Mouse (Mus musculus) neural tube, embryonic 11.5 days (tissue): ENCODE data around the gene Mdm2. TPM values are rescaled to one million over a fixed set of nuclear protein-coding genes. Genes with fewer than 3 reads are reported as not detected.

Source experiments
- ATAC-seq: fragments of 200-750 bp; cut with Nextera tagmentation; 2 replicates; pipeline ENCODE4 v1.8.0; 2017; ENCODE audit warnings: moderate number of reproducible peaks, mild to moderate bottlenecking, moderate TSS enrichment, moderate library complexity; ENCODE audit not compliant: insufficient read depth, low FRiP score, low TSS enrichment
- DNase-seq: peaks from one replicate; pipeline ENCODE4 v3.0.0-alpha.2; 2015; ENCODE audit warnings: low spot score
- H3K27ac ChIP-seq: fragments of 300-500 bp; sonication (generic); 2 replicates; pipeline ENCODE4 v1.5.1; 2014; ENCODE audit warnings: low read depth, mild to moderate bottlenecking, low read length
- H3K27me3 ChIP-seq: fragments of 300-500 bp; sonication (generic); 2 replicates; pipeline ENCODE4 v1.6.1; 2014; ENCODE audit warnings: mild to moderate bottlenecking, low read length, mixed read lengths; ENCODE audit not compliant: control insufficient read depth, insufficient read depth
- H3K36me3 ChIP-seq: fragments of 300-500 bp; sonication (generic); 2 replicates; pipeline ENCODE4 v1.6.1; 2014; ENCODE audit warnings: mild to moderate bottlenecking, low read length, moderate library complexity, mixed read lengths; ENCODE audit not compliant: control insufficient read depth, insufficient read depth
- H3K4me1 ChIP-seq: fragments of 300-500 bp; sonication (generic); 2 replicates; pipeline ENCODE4 v1.6.1; 2014; ENCODE audit warnings: low read length, mixed read lengths; ENCODE audit not compliant: control insufficient read depth, insufficient read depth
- H3K4me2 ChIP-seq: fragments of 300-500 bp; sonication (generic); 2 replicates; pipeline ENCODE4 v1.6.1; 2014; ENCODE audit warnings: low read depth, mild to moderate bottlenecking, moderate library complexity
- H3K4me3 ChIP-seq: fragments of 300-500 bp; sonication (generic); 2 replicates; pipeline ENCODE4 v1.5.1; 2014; ENCODE audit warnings: low read depth, low read length
- H3K9ac ChIP-seq: fragments of 300-500 bp; sonication (generic); 2 replicates; pipeline ENCODE4 v1.6.1; 2014; ENCODE audit warnings: mild to moderate bottlenecking, low read length
- H3K9me3 ChIP-seq: fragments of 300-500 bp; sonication (generic); 2 replicates; pipeline ENCODE4 v1.6.1; 2016; ENCODE audit warnings: low read length; ENCODE audit not compliant: control insufficient read depth
- WGBS: fragments of 180-500 bp; shearing (Covaris S2); extraction: QIAGEN DNeasy Blood & Tissue Kit; methylation state at CpG from one replicate; pipeline ENCODE4 v1.1.7; 2014; 5-methylcytosine and 5-hydroxymethylcytosine counted together
- polyA plus RNA-seq: library from polyadenylated mRNA; unstranded; fragments of >200 nt; fragmentation: Nextera tagmentation; extraction: Ambion mirVana; gene quantifications from 2 replicates; pipeline ENCODE4 v1.2.1, GENCODE M21; 2014

Mdm2 gene
- polyA plus RNA-seq, 1 experiment from 2014 or later: 63.2 TPM

GRCm38 (mm10) chr10:117700450-117700849 is 10.1 kb downstream of the Mdm2 start:
- no peak for DNase-seq

GRCm38 (mm10) chr10:117699914-117700313 is 10.6 kb downstream of the Mdm2 start:
- Histone ChIP-seq H3K9ac (no peak overlapping the region), H3K4me1 (no peaks in the 10 kb centered on the region), H3K36me3 (peaks cover 27% of the 10 kb centered on the region), H3K4me2 (no peak overlapping the region), H3K4me3 (no peak overlapping the region), H3K9me3 (no peaks in the 10 kb centered on the region), H3K27ac (no peak overlapping the region), H3K27me3 (no peaks in the 10 kb centered on the region)
- ATAC-seq (no peak), DNase-seq (no peak)
- WGBS: 97% methylated on average over 4 of the region's 4 CpGs

More at GRCm38 (mm10) chr10:117700450-117700849, 10.1 kb downstream of the Mdm2 start:
- no peak for ATAC-seq
- Histone ChIP-seq H3K4me2 (no peak overlapping the region), H3K27me3 (no peaks in the 10 kb centered on the region), H3K27ac (no peak overlapping the region), H3K4me3 (no peak overlapping the region), H3K4me1 (no peaks in the 10 kb centered on the region), H3K36me3 (peaks cover 29% of the 10 kb centered on the region), H3K9ac (no peak overlapping the region), H3K9me3 (no peaks in the 10 kb centered on the region)
- WGBS: 96% methylated on average over 1 of the region's 1 CpGs

- Histone ChIP-seq H3K36me3 (peaks cover 27% of the 10 kb centered on the region), H3K4me1 (no peaks in the 10 kb centered on the region), H3K9ac (no peak overlapping the region), H3K4me2 (no peak overlapping the region), H3K27ac (no peak overlapping the region), H3K27me3 (no peaks in the 10 kb centered on the region), H3K9me3 (no peaks in the 10 kb centered on the region), H3K4me3 (no peak overlapping the region)
- WGBS: 96% methylated on average over 10 of the region's 10 CpGs
- ATAC-seq (no peak), DNase-seq (no peak)
These were observed 12.0 kb downstream of the Mdm2 start for GRCm38 (mm10) chr10:117698313-117699138.

- DNase-seq (no peak), ATAC-seq (no peak)
- 91% methylated on average over 3 of the region's 3 CpGs for WGBS
- H3K4me2 ChIP-seq: no peak overlapping the region
- no peaks in the 10 kb centered on the region for H3K9me3 ChIP-seq
- H3K27me3 ChIP-seq: no peaks in the 10 kb centered on the region
- H3K36me3 ChIP-seq: peaks cover 28% of the 10 kb centered on the region
- H3K9ac ChIP-seq: no peak overlapping the region
- no peak overlapping the region for H3K4me3 ChIP-seq
- no peak overlapping the region for H3K27ac ChIP-seq
- no peaks in the 10 kb centered on the region for H3K4me1 ChIP-seq
These were observed 12.9 kb downstream of the Mdm2 start for GRCm38 (mm10) chr10:117697561-117698115.

- no peak for DNase-seq
- ATAC-seq: no peak
- Histone ChIP-seq H3K4me1 (no peaks in the 10 kb centered on the region), H3K36me3 (peaks cover 31% of the 10 kb centered on the region), H3K27ac (no peak overlapping the region), H3K4me2 (no peak overlapping the region), H3K9me3 (no peaks in the 10 kb centered on the region), H3K27me3 (no peaks in the 10 kb centered on the region), H3K4me3 (no peak overlapping the region), H3K9ac (no peak overlapping the region)
- WGBS: 89% methylated on average over 6 of the region's 6 CpGs
These were observed 13.6 kb downstream of the Mdm2 start for GRCm38 (mm10) chr10:117696827-117697560.

GRCm38 (mm10) chr10:117696021-117696826 is 14.3 kb downstream of the Mdm2 start:
- Histone ChIP-seq H3K9ac (no peak overlapping the region), H3K27me3 (no peaks in the 10 kb centered on the region), H3K36me3 (peaks cover 28% of the 10 kb centered on the region), H3K4me3 (no peak overlapping the region), H3K9me3 (no peaks in the 10 kb centered on the region), H3K4me1 (no peaks in the 10 kb centered on the region), H3K27ac (no peak overlapping the region), H3K4me2 (no peak overlapping the region)
- DNase-seq: no peak
- WGBS: 93% methylated on average over 8 of the region's 8 CpGs
- no peak for ATAC-seq

- no peaks in the 10 kb centered on the region for H3K27me3 ChIP-seq
- H3K4me3 ChIP-seq: no peak overlapping the region
- no peak overlapping the region for H3K9ac ChIP-seq
- H3K27ac ChIP-seq: no peak overlapping the region
- DNase-seq (no peak), ATAC-seq (no peak)
- H3K4me1 ChIP-seq: no peaks in the 10 kb centered on the region
- WGBS: 94% methylated on average over 4 of the region's 4 CpGs
- no peaks in the 10 kb centered on the region for H3K9me3 ChIP-seq
- H3K4me2 ChIP-seq: no peak overlapping the region
- H3K36me3 ChIP-seq: peaks cover 28% of the 10 kb centered on the region
These were observed 15.0 kb downstream of the Mdm2 start for GRCm38 (mm10) chr10:117695605-117696004.

GRCm38 (mm10) chr10:117695027-117695426 is 15.5 kb downstream of the Mdm2 start:
- Histone ChIP-seq H3K9me3 (no peaks in the 10 kb centered on the region), H3K4me1 (no peaks in the 10 kb centered on the region), H3K9ac (no peak overlapping the region), H3K27ac (no peak overlapping the region), H3K27me3 (no peaks in the 10 kb centered on the region), H3K4me2 (no peak overlapping the region), H3K4me3 (no peak overlapping the region), H3K36me3 (peaks cover 31% of the 10 kb centered on the region)
- ATAC-seq (no peak), DNase-seq (no peak)
- WGBS: 95% methylated on average over 4 of the region's 4 CpGs
